Mouse (Mus musculus) spleen, postnatal 14 days (tissue): ENCODE results near the gene Fam19a2.

Experiments
- DNase-seq, 2 experiments: peaks; one replicate each; pipeline ENCODE4 v3.0.0; 2021 to 2022; ENCODE audit warnings: low spot score in 2 of 2

Fam19a2 gene

DNA sequence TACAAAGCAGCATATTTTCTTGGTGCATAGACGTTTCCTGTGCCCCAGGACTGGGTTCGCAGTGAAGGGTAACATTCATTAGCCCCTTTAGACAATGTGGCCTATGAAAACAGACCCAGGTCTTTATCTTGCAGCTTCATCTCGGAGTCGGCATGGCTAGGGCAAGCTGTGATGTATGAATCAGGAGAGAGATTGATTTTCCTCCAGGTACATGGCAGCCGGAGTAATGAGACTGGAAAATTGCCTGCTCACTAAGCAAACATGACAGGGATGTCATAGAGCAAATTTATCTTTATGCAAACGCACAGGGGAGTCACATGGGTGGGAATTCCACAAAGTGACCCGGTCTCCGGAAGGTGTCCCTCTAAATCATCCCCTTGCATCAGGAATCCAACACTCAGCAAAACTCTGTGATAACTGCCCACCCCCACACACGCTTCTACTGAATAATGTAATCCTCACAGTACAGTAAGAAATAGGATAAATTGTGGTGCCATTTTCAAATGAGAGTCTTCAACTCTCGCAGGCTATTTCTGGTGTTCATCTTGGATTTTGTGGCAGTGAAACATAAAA, 306.9 kb downstream of the Fam19a2 start:
- DNase-seq = no peak

DNA sequence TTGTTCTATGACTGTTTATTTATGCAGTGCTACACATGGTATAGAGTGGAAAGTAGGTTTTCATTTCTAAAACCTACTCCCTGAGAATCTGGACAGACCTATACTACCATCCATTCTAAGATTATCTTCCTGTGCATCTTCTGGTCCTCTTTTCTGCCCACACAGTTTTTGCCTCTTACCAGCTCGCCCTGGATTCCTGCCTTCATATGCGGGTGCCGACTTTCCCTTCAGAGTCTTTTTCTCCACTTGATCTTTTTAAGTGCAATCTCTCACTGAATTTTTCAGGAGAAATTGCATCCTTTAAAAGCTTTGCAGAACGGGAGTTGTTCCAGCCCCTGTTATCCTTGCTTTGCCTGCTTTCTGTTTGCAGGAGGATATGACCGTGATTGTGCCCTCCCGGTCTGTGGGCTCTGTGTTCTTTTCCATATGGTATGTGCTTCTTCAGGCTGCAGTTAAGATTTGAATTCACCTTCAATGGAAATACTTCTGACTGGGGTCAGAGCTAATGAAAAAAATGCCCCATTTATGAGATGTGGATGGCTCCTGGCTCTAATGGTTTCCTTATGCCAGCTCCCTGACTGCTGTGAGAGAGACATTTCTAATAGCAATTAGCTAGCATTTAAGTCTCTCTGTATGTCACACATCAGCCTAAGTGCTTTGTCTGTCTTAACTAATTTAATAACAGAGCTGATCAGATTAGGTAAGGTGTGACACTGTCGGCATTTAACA, 308.7 kb downstream of the Fam19a2 start:
- DNase-seq = no peak

DNA sequence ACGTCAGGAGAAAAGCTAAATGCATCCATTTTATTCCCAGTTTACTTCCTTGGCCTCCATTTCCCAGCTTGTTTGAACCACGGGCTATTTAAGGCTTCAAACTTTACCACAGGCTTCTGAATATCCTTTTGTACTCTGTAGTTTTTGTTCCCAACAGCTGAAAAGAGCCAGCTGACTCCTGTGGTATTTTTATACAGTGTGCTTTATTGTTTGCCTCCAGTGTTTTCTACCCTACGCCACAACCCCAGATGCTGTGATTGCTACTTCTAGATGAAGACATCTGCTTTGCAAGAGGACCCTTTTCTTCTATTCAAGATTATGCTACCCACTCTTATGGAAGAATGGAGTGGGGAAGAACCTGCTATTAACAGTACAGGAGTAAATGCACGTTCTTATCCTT, 314.0 kb downstream of the Fam19a2 start:
- DNase-seq = no peak

DNA sequence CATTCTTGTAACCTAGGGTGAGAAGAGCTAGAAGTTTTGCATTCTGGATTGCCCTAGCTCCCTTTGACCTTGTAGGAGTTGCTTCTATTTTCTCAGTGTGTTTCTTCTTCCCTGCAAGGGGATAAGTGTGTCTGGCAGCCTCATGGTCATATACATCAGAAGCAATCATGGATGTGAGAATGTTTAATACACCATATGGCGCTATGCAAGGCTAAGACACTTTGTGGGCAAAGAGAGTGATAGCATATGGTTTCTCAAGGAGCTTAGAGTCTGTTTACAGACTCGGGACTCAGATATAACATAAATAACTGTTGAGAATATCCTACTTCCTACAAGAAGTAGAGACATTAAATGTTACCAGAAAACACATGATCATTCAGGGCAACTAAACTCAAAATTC, 315.2 kb downstream of the Fam19a2 start:
- no peak for DNase-seq

DNA sequence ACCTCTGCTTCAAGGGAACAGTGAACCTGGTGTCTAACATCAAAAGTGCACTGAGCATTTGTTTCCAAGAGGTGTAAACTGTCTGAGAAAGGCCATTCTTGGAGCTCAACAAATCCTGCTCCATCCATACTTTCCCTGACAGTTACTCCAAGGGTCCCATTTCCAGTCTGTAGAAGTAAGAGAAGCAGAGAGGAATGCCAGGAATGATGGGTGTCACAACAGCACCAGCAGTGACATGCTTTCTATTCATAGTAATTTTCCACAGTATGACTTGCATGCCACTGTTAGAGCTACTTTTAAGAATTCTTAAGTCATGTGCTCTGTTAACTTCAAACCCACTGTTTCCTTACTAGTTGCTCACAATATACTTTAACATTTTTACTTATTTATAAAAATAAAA, 331.2 kb downstream of the Fam19a2 start:
- no peak for DNase-seq

DNA sequence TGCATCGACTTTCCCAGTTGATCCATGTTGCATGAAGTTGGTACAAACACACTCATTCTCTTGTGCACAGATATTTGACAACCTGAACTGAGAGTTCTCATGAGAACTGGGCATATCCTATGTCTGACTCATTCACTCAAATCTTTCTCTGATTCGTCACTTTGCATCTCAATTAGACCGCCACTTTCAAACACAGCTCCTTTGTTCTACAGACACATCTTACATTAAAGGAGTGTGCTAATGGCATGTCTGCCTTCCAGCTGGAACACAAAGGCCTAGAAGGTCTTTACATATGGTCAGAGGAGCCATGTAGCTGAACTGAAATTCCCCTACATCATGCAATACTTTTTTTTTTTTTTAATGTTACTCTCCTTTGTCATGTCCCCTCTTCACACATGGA, 333.3 kb downstream of the Fam19a2 start:
- DNase-seq = no peak

DNA sequence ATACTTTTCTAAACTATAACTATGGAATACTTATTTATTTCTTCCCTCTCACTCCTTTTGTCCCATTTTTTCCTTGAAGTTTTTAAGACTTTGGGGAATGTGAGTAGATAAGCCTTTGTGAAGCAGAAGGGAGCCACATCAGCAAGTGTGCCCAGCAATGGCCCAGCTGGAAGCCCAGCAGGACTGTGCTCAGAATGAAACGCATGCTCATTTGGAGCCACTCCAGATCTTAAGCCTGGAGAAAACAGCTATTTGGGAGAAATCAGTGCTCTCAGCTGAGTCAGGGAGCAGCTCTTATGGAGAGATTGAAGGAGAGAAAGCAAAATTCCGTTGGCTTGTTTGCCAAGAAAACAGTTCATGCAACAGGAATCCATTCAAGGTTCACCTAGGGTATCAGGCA, 341.9 kb downstream of the Fam19a2 start:
- DNase-seq = no peak

DNA sequence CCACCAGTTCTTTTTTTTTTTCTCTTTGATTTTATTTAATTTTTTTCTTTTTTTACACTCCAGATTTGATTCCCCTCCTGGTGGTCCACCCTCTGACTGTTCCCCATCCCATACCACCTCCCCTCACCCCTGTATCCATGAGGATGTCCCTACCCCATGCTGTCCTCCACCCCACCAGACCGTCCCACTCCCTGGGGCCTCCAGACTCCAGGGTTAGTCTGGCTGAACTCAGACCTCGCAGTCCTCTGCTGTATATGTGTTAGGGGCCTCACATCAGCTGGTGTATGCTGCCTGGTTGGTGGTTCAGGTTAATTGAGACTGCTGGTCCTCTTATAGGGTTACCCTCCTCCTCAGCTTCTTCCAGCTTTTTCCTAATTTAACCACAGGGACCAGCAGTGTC, 362.9 kb downstream of the Fam19a2 start:
- DNase-seq = no peak

DNA sequence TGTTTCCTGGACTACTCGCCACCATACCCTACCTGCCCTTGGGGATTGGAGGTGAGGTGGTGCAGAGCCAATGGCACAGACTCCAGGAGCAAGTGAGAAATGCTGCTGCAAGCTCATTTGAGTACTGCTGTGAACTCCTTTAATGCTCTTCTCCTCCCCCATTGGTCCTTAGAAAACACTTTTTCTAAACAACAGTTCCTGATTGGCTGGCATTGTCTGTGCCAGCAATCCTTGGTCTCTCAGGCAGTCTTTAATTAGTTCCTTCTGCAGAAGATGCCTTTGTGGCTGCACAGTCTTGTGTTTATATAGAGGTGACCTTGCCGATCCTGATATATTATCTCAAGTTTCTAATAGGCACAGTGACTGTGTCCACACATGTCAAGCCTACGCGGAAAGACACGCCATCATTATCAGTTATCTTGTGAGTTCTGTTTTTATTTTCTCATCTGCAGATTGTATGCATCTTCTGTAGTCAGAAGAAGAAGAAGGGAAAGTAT, 365.5 kb downstream of the Fam19a2 start:
- no peak for DNase-seq

DNA sequence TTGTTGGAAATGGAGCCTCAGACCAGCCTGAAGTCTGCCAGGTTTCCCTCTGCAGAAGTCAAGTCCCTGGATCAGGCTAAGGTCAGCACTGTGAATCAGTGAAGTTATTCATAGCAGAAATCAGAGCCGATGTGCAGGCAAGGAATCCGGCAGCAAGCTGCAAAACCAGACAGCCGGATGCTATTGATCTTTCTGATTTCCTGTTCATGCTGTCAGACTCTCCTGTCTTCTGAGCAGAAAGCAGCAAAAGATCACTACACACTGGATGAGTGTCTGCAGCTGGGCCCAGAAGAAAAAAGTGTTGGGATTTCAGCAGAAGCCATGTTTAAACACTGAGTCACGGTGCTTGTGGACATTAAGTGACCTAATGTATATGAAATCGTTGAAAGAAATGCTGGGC, 368.2 kb downstream of the Fam19a2 start:
- no peak for DNase-seq

DNA sequence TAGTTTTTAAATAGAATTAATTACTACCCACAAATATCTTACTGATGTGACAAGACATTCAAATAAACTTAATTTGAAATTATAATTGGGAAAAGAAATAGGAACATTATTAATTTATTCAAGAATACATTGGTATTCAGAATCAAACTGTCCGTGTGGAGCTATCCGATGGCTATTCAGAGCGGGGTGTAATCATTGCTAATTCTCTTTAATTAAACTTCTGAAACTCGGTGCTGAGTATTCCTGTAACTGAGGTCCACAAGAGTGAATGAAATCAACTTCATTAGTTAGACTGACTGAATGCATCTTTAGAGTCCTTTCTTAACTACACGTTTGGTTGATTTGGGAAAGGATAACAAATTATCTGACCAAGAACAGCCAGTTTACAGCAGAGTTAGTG, 372.9 kb downstream of the Fam19a2 start:
- no peak for DNase-seq

DNA sequence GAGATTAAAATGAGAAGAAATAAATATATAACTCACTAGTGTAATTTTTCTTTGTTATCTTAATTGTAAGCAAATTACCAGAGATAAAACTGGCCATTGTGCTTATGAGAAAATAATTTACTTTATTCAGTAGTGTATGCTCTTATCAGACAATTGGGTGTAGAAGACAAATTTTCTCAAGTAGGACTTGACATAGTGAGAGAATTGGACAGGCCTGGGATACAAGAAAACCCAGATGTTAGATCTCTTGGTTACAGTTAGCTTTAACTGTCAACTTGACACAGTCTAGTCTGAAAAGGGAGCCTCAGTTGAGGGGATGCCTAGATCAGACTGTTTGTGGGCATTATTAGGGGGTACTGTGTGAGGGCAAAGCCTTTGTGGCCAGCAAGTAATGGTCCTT, 373.7 kb downstream of the Fam19a2 start:
- no peak for DNase-seq

DNA sequence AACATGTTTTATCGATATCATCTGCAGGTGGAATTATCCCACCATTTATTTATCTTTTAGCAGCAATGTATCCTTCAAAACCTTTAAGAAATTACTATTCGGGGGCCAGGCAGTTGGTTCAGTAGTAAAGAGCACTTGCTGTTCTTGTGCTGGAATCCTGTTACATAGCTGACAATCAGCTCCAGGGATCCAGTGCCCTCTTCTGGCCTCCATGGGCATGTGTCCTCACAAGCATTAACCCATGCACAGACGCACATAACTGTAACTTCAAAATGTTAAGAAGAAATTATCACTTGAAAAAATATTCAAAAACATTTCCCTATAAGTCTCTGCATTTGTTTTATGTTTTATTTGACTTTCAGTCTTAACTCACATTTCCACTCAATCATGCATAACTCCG, 381.8 kb downstream of the Fam19a2 start:
- no peak for DNase-seq

DNA sequence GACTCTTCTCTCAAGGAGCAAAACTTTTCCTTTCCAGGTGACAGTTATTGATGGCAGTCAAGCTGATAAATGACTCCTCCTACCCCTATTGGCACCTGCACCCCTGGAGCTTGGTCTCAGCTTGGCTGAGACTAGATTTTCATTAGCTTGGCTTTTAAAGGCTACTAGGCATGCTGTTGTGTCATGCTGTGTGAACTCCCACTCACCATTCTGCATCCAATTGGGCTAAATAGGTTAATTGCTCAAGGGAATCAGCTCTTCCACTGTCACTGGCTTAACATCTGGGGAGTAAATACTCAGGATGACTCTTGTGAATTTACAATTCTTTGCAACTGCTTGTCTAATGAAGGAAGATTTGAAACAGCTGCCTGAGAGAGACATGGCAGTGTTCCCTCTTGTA, 407.4 kb downstream of the Fam19a2 start:
- no peak for DNase-seq

DNA sequence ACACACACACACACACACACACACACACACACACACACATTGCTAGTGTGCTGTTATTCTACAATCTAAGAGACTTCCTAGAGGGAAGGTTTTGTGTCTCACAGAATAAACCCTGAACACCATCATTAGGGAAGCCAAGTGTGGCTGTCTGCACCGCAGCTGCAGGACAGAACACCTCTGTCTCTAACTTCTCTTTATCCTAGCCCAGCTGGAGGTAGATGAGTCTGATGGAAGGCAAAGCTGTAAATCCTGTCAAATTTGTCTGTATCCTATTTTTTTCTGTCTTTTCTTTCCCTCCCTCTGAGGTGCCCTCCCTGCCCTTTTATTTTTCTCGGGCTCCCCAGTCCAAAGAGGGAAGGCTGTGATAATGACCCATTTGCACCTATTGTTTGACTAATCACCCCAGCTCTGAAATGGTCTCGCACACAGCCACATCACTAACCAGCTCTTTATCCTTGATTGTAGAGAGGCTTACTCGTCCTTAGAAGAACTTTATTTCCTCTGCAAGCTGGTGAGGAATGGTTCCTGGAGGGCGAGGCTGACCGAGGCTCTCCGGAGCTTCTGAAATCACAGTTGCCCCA, 414.6 kb downstream of the Fam19a2 start:
- no peak for DNase-seq

DNA sequence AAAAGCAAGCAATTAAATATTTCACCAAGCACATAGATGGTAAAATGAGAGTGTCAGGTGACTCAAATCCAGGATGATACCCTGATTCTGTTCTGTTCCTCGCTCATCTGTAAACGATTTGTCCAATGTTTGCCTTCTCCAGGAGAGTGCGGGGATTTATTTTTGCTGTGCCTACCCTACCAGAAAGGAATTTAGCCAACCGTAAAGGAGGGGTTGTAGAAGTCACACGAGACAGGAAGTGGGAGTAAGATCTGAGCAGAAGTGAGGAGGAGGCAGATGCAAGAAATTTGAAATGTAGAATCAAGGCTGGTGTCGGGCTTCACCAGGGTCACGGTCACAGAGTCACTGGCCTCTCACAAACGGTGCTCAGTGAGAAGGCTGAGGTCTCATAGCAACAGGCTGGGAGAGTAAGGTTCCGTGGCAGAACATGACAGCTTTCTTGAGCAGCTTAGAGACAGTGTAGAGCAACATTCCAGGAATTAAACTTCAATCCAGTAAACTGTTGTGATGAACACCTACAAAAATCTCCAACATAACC, 419.0 kb downstream of the Fam19a2 start:
- DNase-seq = no peak

DNA sequence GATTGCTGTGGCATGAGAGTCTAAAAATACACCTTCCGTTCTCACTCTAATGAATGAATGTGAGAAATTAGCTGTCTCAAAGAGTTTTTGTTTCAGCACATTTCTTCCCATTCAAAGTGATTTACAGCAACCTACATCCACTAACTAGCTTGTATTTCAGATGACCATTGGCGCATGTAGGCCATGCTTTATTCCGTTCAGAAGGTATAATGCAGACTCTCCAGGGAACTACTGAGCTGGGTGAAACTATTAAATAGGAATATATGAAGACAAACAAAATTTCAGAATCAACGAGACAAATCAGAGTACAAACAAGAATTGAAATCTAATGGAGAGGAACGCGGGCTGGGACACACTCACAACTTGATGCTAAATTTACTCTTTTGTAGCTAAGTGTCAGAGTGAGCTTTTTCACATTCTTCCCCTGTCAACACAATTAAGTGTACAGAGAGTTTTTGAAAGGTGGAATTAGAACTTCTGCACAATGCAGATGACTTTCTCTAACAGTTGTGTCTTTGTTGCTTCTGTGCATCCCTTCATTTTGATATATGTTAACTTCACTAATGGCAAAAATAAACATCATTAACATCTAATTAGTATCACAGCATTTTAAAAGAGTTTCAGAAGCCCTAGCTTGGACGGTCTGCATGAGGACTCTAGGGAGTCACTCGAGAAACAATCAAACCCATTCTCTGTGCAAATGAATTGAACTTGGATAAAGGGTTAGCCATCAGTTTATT, 428.6 kb downstream of the Fam19a2 start:
- no peak for DNase-seq

DNA sequence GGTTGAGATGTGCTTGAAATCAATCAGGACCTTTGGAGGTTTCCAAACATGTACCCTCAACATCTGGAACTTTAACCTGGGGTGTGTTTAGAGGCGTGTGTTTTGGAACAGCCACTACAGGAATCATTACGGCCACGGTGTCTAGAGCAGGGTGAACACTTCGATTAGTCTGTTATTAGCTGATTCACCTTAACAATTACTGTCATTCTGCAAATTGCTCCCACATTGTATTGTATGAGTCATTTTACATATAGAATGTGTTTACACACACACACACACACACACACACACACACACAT, 429.1 kb downstream of the Fam19a2 start:
- no peak for DNase-seq

DNA sequence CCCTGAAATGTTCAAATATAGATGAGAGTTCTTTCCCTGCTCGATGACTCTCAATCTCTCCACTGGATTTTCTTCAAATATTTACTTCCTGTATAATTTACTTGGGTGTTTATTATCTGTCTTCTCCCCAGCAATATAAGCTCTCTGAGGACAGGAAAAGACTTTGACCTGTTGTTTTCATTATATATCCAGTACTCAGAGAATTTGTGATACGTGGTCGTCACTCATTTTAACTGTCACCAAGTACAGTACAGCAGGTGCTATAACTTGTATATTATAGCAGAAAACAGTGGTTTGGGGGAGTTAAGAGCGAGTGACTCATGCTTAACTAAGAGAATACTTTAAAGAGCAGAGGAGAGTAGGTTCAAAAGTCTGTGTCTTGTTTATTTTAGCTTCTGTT, 438.8 kb downstream of the Fam19a2 start:
- DNase-seq = no peak

DNA sequence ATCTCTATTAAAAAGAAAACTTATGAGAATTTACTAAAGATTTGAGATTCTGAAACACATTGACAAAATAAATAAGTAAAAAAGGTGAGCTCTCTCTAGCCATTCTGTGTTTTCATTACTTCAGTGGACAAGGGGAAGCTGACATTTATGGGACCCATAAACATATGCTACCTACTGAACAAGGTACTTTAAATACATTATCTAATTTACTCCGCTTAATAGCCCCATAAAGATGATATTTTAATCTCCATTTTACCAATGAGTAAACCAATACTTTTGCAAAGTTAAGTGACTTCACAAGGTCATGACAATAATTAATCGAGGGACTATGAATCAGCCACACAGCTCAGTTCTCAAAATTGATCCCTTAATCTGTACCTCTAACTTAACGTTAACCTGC, 443.2 kb downstream of the Fam19a2 start:
- no peak for DNase-seq

DNA sequence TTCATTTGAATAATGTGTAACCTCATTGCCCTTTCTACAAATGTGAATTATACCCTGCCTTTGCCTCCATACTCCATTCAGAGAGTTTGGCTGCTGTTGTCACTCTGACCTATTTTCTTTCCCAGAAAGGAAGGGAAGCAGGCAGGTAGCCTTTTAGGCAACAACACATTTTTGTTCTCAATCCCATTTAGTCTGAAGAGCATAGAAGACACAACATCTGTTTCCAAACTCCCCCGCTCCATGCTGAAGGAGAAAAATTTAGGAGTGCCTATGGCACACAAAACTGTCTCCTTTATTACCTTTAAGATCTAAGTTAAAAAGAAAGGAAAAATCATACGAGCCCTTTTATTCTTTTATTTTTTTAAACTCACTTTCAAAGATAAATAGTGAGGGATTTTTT, 446.9 kb downstream of the Fam19a2 start:
- DNase-seq = no peak

DNA sequence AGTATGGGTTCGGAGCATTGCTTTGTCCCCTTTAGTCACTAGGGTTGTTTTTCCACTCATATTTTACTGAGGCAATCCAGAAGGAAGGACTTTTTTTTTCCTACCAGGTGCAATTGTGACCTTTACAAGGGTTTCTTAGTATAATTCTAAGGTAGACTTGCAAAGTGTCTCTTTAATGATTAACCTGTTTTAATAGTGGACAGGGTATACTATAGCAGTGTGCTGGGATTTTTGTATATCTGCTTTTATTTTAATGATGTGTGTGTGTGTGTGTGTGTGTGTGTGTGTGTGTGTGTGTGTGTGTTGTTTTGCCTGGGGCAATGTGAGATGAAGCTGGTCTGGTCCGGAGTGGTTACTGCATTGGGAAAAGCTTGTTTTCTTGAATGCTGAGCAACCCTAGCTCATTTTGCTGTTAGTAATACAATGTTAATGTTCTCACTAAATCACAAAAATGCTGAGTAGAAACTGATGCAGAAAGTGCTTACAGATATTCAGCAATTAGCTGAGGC, 458.2 kb downstream of the Fam19a2 start:
- DNase-seq = no peak
